Mouse (Mus musculus) retina, postnatal 7 days (tissue): Measurements from ENCODE around the gene Fbxo10.
"Not testable (repeated sequence)": the region's sequence is repeated elsewhere in the genome, so short reads cannot be mapped to it uniquely, and the experiment has no call there.

ENCODE experiments used
- DNase-seq: peaks from one replicate; pipeline ENCODE4 v3.0.0-alpha.2; 2012; ENCODE audit warnings: low read depth, low spot score

Fbxo10 gene

GRCm38 (mm10) chr4:45000001-45000400 lies 84.4 kb downstream of the Fbxo10 start:
- no peak for DNase-seq

GRCm38 (mm10) chr4:44998071-44998470 lies 86.3 kb downstream of the Fbxo10 start:
- no peak for DNase-seq

GRCm38 (mm10) chr4:44994776-44995175 lies 89.6 kb downstream of the Fbxo10 start:
- no peak for DNase-seq

- no peak for DNase-seq
Observed at GRCm38 (mm10) chr4:44993847-44994246, 90.6 kb downstream of the Fbxo10 start.

GRCm38 (mm10) chr4:44993179-44993578 lies 91.2 kb downstream of the Fbxo10 start:
- not testable (repeated sequence) for DNase-seq

- DNase-seq, result not testable (repeated sequence)
Observed at GRCm38 (mm10) chr4:44992330-44992729, 92.1 kb downstream of the Fbxo10 start.

- no peak for DNase-seq
Observed at GRCm38 (mm10) chr4:44990560-44990959, 93.8 kb downstream of the Fbxo10 start.
